In the genomic region with DNA sequence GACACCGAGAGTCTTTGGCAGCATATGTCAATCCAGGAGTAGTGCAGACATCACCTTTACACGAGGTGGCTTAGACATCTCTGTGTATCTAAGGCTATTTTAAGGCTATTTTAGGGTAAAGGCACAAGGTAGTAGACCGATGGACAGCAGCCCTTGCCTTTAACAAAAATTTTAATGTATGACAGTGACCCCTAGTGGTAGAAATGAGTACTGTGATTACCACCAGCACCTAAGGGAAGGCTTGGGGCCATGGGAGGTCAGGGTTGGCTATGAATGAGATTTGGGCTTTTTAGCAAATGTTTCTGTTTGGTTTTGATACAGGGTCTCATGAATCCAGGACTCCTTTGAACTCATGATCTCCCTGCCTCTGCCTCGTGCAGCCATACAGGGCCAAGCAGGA, we compare ENCODE assay signal across 7 mouse cellular contexts. TPM values are rescaled to one million over a fixed set of nuclear protein-coding genes. Genes with fewer than 3 reads are reported as not detected.
A peak's percentile ranks its signal among the peaks of the same experiment; 100 is the strongest.
DNase-seq lines count a peak whose midpoint lies in the region; ATAC-seq lines count a peak whose summit lies in the region.

No protein-coding gene starts in this region.

- 24% methylated on average over 4 of the region's 4 CpGs for WGBS in forebrain, embryonic 11.5 days
- WGBS in intestine, embryonic 15.5 days = 22% methylated on average over 4 of the region's 4 CpGs
- 18% methylated on average over 4 of the region's 4 CpGs for WGBS in lung, embryonic 16.5 days

- H3K4me1 ChIP-seq in forebrain, embryonic 11.5 days (replicated peaks; ENCODE audit: control insufficient read depth, insufficient read depth, low read length) = no peaks in the 10 kb centered on the region; the same call in 1 of the 2 replicates
- H3K4me1 ChIP-seq in intestine, embryonic 15.5 days (replicated peaks) = peaks cover 4% of the 10 kb centered on the region; the same call in 1 of the 2 replicates
- H3K4me1 ChIP-seq in lung, embryonic 16.5 days (replicated peaks; ENCODE audit: control insufficient read depth, insufficient read depth, low read length) = no peaks in the 10 kb centered on the region

- H3K9ac ChIP-seq in forebrain, embryonic 11.5 days (ENCODE audit: low read length) = no peak overlapping the region
- H3K9ac ChIP-seq in intestine, embryonic 15.5 days = no peak overlapping the region
- no peak overlapping the region for H3K9ac ChIP-seq in lung, embryonic 16.5 days (ENCODE audit: low read length)

- peak; percentile 79 for ATAC-seq in forebrain, embryonic 11.5 days (replicated peaks; ENCODE audit: low FRiP score)
- ATAC-seq in intestine, embryonic 15.5 days = peak; percentile 72
- peak; percentile 67; the same call in 1 of the 2 replicates for ATAC-seq in lung, embryonic 16.5 days (ENCODE audit: low read depth)

- H3K27me3 ChIP-seq in forebrain, embryonic 11.5 days (ENCODE audit: control insufficient read depth, insufficient read depth, low read length) = no peaks in the 10 kb centered on the region
- no peaks in the 10 kb centered on the region for H3K27me3 ChIP-seq in intestine, embryonic 15.5 days (replicated peaks)
- no peaks in the 10 kb centered on the region for H3K27me3 ChIP-seq in lung, embryonic 16.5 days (ENCODE audit: control insufficient read depth, insufficient read depth, low read depth, low read length)

- H3K4me2 ChIP-seq in forebrain, embryonic 11.5 days (ENCODE audit: low read depth, low read length, severe bottlenecking) = no peak overlapping the region
- H3K4me2 ChIP-seq in intestine, embryonic 15.5 days (replicated peaks) = no peak overlapping the region
- no peak overlapping the region for H3K4me2 ChIP-seq in lung, embryonic 16.5 days (ENCODE audit: low read depth, low read length)

- no peaks in the 10 kb centered on the region for H3K36me3 ChIP-seq in forebrain, embryonic 11.5 days (ENCODE audit: control insufficient read depth, insufficient read depth, low read length)
- H3K36me3 ChIP-seq in intestine, embryonic 15.5 days = no peaks in the 10 kb centered on the region
- H3K36me3 ChIP-seq in lung, embryonic 16.5 days (ENCODE audit: control insufficient read depth, insufficient read depth, low read length) = no peaks in the 10 kb centered on the region

- H3K4me3 ChIP-seq in forebrain, embryonic 11.5 days (ENCODE audit: low read depth, low read length) = no peak overlapping the region
- H3K4me3 ChIP-seq in intestine, embryonic 15.5 days (replicated peaks) = no peak overlapping the region
- H3K4me3 ChIP-seq in lung, embryonic 16.5 days (ENCODE audit: low read length) = no peak overlapping the region

- peak; percentile 13 to 19 for DNase-seq in urinary bladder, postnatal 36 days (ENCODE audit: low spot score in 2 of 2)
- DNase-seq in urinary bladder, postnatal 10 days (ENCODE audit: low spot score) = no peak
- DNase-seq in brain, adult 2 months (ENCODE audit: low read depth, low spot score) = peak; percentile 81
- DNase-seq in forebrain, embryonic 11.5 days (ENCODE audit: low spot score) = no peak
- DNase-seq in retina, postnatal 1 day = peak; percentile 79

- H3K27ac ChIP-seq in forebrain, embryonic 11.5 days (ENCODE audit: low read depth, low read length) = no peak overlapping the region
- no peak overlapping the region for H3K27ac ChIP-seq in intestine, embryonic 15.5 days
- H3K27ac ChIP-seq in lung, embryonic 16.5 days (ENCODE audit: low read length) = no peak overlapping the region

- H3K9me3 ChIP-seq in forebrain, embryonic 11.5 days (ENCODE audit: control insufficient read depth, low read length) = no peaks in the 10 kb centered on the region
- no peaks in the 10 kb centered on the region for H3K9me3 ChIP-seq in intestine, embryonic 15.5 days
- no peaks in the 10 kb centered on the region for H3K9me3 ChIP-seq in lung, embryonic 16.5 days (ENCODE audit: control insufficient read depth, low read length)

RNA-seq across cellular contexts. Expression of a gene that starts 17.5 kb away (rescaled TPM):
- polyA plus RNA-seq in forebrain, embryonic 11.5 days (2014; fragmentation: Nextera tagmentation; extraction: Ambion mirVana) = 16.4 and 17.2 TPM in 2 replicates
- 33.7 and 35.0 TPM in 2 replicates for polyA plus RNA-seq in intestine, embryonic 15.5 days (2015; fragmentation: Nextera tagmentation; extraction: Ambion mirVana)
- 30.0 and 30.8 TPM in 2 replicates for polyA plus RNA-seq in lung, embryonic 16.5 days (2015; fragmentation: Nextera tagmentation; extraction: Ambion mirVana)

RNA-seq across cellular contexts. Expression of a gene that starts 33.4 kb away (rescaled TPM):
- 157 and 170 TPM in 2 replicates for polyA plus RNA-seq in forebrain, embryonic 11.5 days (2014; fragmentation: Nextera tagmentation; extraction: Ambion mirVana)
- polyA plus RNA-seq in intestine, embryonic 15.5 days (2015; fragmentation: Nextera tagmentation; extraction: Ambion mirVana) = 70.6 and 75.4 TPM in 2 replicates
- polyA plus RNA-seq in lung, embryonic 16.5 days (2015; fragmentation: Nextera tagmentation; extraction: Ambion mirVana) = 72.9 and 74.8 TPM in 2 replicates

RNA-seq across cellular contexts. Expression of a gene that starts 34.3 kb away (rescaled TPM):
- polyA plus RNA-seq in forebrain, embryonic 11.5 days (2014; fragmentation: Nextera tagmentation; extraction: Ambion mirVana) = 21.7 and 23.6 TPM in 2 replicates
- polyA plus RNA-seq in intestine, embryonic 15.5 days (2015; fragmentation: Nextera tagmentation; extraction: Ambion mirVana) = 5.9 and 6.4 TPM in 2 replicates
- 1.2 TPM in 2 replicates for polyA plus RNA-seq in lung, embryonic 16.5 days (2015; fragmentation: Nextera tagmentation; extraction: Ambion mirVana)

RNA-seq across cellular contexts. Expression of a gene that starts 37.3 kb away (rescaled TPM):
- polyA plus RNA-seq in forebrain, embryonic 11.5 days (2014; fragmentation: Nextera tagmentation; extraction: Ambion mirVana) = 202 and 207 TPM in 2 replicates
- 150 and 154 TPM in 2 replicates for polyA plus RNA-seq in intestine, embryonic 15.5 days (2015; fragmentation: Nextera tagmentation; extraction: Ambion mirVana)
- polyA plus RNA-seq in lung, embryonic 16.5 days (2015; fragmentation: Nextera tagmentation; extraction: Ambion mirVana) = 183 and 194 TPM in 2 replicates

RNA-seq across cellular contexts. Expression of a gene that starts 39.0 kb away (rescaled TPM):
- polyA plus RNA-seq in forebrain, embryonic 11.5 days (2014; fragmentation: Nextera tagmentation; extraction: Ambion mirVana) = 31.6 and 33.5 TPM in 2 replicates
- 46.8 and 50.4 TPM in 2 replicates for polyA plus RNA-seq in intestine, embryonic 15.5 days (2015; fragmentation: Nextera tagmentation; extraction: Ambion mirVana)
- polyA plus RNA-seq in lung, embryonic 16.5 days (2015; fragmentation: Nextera tagmentation; extraction: Ambion mirVana) = 60.3 and 65.0 TPM in 2 replicates

Comparison
In these comparisons a context has a peak if more than half of its experiments do, and no peak if none do; other contexts are left out.
1. DNase-seq: peak in urinary bladder, postnatal 36 days (2 of 2), brain, adult 2 months (single experiment) and retina, postnatal 1 day (single experiment); none in urinary bladder, postnatal 10 days (single experiment) and forebrain, embryonic 11.5 days (single experiment).
2. Peak in every context shown above with its lines, with median percentiles within 50 percentile points of each other: ATAC-seq.